Mouse (Mus musculus) naive thymus-derived CD4-positive, alpha-beta T cell, adult 2 months (primary cell): Measurements from ENCODE around the gene Trim44.

Experiments used
- DNase-seq: peaks from one replicate; pipeline ENCODE4 v3.0.0-alpha.2; 2011; ENCODE audit warnings: low read depth

The Trim44 gene

GRCm38 (mm10) chr2:102406324-102407304, 1.0 kb downstream of the Trim44 start:
- no peak for DNase-seq

- DNase-seq = no peak
Measured at GRCm38 (mm10) chr2:102403982-102404381, 3.6 kb downstream of the Trim44 start.

GRCm38 (mm10) chr2:102403306-102403705, 4.3 kb downstream of the Trim44 start:
- DNase-seq = no peak

- no peak for DNase-seq
Measured at GRCm38 (mm10) chr2:102401352-102401692, 6.3 kb downstream of the Trim44 start.

GRCm38 (mm10) chr2:102400605-102401351, 6.8 kb downstream of the Trim44 start:
- peak; percentile 87 for DNase-seq

- peak; percentile 23 for DNase-seq
Measured at GRCm38 (mm10) chr2:102399864-102400604, 7.6 kb downstream of the Trim44 start.

- DNase-seq = no peak
Measured at GRCm38 (mm10) chr2:102396493-102396892, 11.1 kb downstream of the Trim44 start.

GRCm38 (mm10) chr2:102393457-102393856, 14.2 kb downstream of the Trim44 start:
- no peak for DNase-seq

GRCm38 (mm10) chr2:102385328-102385902, 22.2 kb downstream of the Trim44 start:
- no peak for DNase-seq

GRCm38 (mm10) chr2:102384496-102384895, 23.1 kb downstream of the Trim44 start:
- DNase-seq = no peak

GRCm38 (mm10) chr2:102384057-102384456, 23.6 kb downstream of the Trim44 start:
- DNase-seq = peak; percentile 24

- DNase-seq = no peak
Measured at GRCm38 (mm10) chr2:102383069-102383834, 24.4 kb downstream of the Trim44 start.

- DNase-seq = no peak
Measured at GRCm38 (mm10) chr2:102382519-102382918, 25.1 kb downstream of the Trim44 start.

GRCm38 (mm10) chr2:102380581-102380980, 27.0 kb downstream of the Trim44 start:
- no peak for DNase-seq

GRCm38 (mm10) chr2:102378928-102379327, 28.7 kb downstream of the Trim44 start:
- no peak for DNase-seq

- no peak for DNase-seq
Measured at GRCm38 (mm10) chr2:102378381-102378780, 29.2 kb downstream of the Trim44 start.

- DNase-seq = no peak
Measured at GRCm38 (mm10) chr2:102377370-102377769, 30.3 kb downstream of the Trim44 start.

GRCm38 (mm10) chr2:102373406-102374105, 34.1 kb downstream of the Trim44 start:
- DNase-seq = no peak

GRCm38 (mm10) chr2:102372690-102373089, 34.9 kb downstream of the Trim44 start:
- DNase-seq = no peak

GRCm38 (mm10) chr2:102371332-102371731, 36.3 kb downstream of the Trim44 start:
- no peak for DNase-seq
